Mouse (Mus musculus) cerebellum, adult 2 months (tissue): ENCODE data around the gene Mrpl51. TPM values are rescaled to one million over a fixed set of nuclear protein-coding genes. Genes with fewer than 3 reads are reported as not detected.
"Not testable (repeated sequence)": the region's sequence is repeated elsewhere in the genome, so short reads cannot be mapped to it uniquely, and the experiment has no call there.

Experiments
- DNase-seq, 2 experiments: peaks; one replicate each; pipeline ENCODE4 v3.0.0; 2021
- H3K27ac ChIP-seq: fragments of 200-500 bp; 2 replicates; pipeline ENCODE4 v1.5.1; 2012; ENCODE audit warnings: low read length, control low read depth, inconsistent platforms; ENCODE audit not compliant: insufficient read depth
- H3K27me3 ChIP-seq: fragments of 200-500 bp; 2 replicates; pipeline ENCODE4 v1.6.1; 2012; ENCODE audit warnings: inconsistent platforms, mild to moderate bottlenecking, low read length, moderate library complexity; ENCODE audit not compliant: control insufficient read depth, insufficient read depth
- H3K4me1 ChIP-seq: fragments of 200-500 bp; 2 replicates; pipeline ENCODE4 v1.6.1; 2011; ENCODE audit warnings: low read length; ENCODE audit not compliant: control insufficient read depth, insufficient read depth
- H3K4me3 ChIP-seq: fragments of 200-500 bp; replicated peaks from 2 replicates; pipeline ENCODE3; 2011; ENCODE audit warnings: mild to moderate bottlenecking, low read depth, low read length, control low read depth; ENCODE audit not compliant: insufficient read depth
- CTCF ChIP-seq: fragments of 200-500 bp; IDR thresholded peaks from 2 replicates; pipeline ENCODE4 v1.5.1; 2011; ENCODE audit warnings: low read depth, mild to moderate bottlenecking, control low read depth, low read length, moderate library complexity, borderline replicate concordance; ENCODE audit not compliant: insufficient read depth
- POLR2A ChIP-seq: fragments of 200-500 bp; IDR thresholded peaks from 2 replicates; pipeline ENCODE4 v1.6.1; 2011; ENCODE audit warnings: low read length, control low read depth, borderline replicate concordance; ENCODE audit not compliant: insufficient read depth
- WGBS: fragments of 180-500 bp; shearing (Covaris S2); methylation state at CpG from one replicate; pipeline ENCODE4 v1.1.7; 2018; 5-methylcytosine and 5-hydroxymethylcytosine counted together
- polyA plus RNA-seq: library from polyadenylated mRNA; depleted of rRNA; stranded (reverse); fragments of >200 nt; gene quantifications from 2 replicates; pipeline ENCODE4 v1.2.3, GENCODE M21; 2012

The Mrpl51 gene
- polyA plus RNA-seq, 1 experiment = 70.4 TPM

DNA sequence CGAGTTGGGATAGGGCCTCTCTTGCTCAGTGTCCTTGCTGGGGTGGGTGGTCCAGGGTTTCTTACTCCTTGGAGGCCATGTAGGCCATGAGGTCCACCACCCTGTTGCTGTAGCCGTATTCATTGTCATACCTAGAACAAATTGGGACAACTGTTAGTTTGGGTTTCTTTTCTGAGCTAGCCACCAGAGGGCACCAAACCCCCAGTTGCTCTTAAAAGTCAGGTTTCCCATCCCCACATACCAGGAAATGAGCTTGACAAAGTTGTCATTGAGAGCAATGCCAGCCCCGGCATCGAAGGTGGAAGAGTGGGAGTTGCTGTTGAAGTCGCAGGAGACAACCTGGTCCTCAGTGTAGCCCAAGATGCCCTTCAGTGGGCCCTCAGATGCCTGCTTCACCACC lies 29.6 kb upstream of the Mrpl51 start:
- H3K4me3 ChIP-seq, H3K27ac ChIP-seq, H3K27me3 ChIP-seq: not testable (repeated sequence)
- WGBS = under 1% methylated on average over 4 of the region's 5 CpGs
- peaks cover 14% of the 10 kb centered on the region for H3K4me1 ChIP-seq
- peak; percentile 55; the same call in 1 of the 2 replicates for TF ChIP-seq CTCF
- DNase-seq = peak; percentile 65 to 73

DNA sequence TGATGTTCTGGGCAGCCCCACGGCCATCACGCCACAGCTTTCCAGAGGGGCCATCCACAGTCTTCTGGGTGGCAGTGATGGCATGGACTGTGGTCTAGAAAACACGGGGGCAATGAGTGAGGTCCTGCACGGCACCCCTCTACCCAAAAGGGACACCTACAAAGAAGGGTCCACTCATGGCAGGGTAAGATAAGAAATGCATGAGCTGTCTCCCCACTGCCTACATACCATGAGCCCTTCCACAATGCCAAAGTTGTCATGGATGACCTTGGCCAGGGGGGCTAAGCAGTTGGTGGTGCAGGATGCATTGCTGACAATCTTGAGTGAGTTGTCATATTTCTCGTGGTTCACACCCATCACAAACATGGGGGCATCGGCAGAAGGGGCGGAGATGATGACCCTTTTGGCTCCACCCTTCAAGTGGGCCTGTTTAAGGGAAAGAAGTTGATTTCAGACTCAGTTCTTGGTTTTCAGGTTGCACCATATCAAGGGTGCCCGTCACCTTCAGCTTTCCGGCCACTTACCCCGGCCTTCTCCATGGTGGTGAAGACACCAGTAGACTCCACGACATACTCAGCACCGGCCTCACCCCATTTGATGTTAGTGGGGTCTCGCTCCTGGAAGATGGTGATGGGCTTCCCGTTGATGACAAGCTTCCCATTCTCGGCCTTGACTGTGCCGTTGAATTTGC lies 28.8 kb upstream of the Mrpl51 start:
- peaks cover 21% of the 10 kb centered on the region for H3K4me1 ChIP-seq
- H3K4me3 ChIP-seq, DNase-seq, H3K27ac ChIP-seq, H3K27me3 ChIP-seq: not testable (repeated sequence)
- WGBS = 52% methylated on average over 13 of the region's 16 CpGs

DNA sequence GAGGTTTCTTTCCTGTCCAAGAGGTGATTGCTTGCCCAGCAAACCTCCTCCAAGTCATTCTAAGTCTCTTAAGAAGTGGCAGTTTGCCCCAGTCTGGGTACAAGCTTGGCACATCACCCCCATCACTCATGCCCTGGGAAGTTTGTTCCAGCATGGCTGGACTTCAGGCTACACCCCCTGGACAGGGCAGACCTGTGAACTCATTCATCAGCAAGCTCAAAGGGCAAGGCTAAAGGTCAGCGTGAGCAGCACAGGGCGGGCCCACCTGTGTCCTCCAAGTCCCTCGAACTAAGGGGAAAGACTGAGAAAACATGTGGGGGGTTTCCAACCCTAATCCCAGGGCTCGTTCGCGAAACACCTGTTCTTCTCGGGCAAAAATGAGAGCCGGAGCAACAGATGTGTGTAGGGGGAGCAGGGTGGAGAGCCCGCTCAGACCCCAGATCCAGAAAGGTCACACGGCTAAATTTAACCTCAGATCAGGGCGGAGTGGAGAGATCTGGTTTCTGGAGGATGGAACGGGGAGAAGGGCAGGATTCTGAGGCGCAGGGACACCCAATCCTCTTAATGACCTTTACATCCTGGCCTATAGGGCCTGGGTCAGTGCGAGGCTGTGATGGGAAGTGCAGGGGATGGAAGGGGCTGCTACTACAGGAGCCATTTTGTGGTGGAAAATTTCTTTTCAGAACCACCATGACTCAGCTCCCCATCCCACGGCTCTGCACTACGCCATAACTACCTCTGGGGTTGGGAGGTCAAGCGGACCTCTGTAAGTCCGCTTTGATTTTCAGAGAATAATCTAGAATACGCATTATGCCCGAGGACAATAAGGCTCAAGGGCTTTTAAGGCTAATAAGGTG lies 27.6 kb upstream of the Mrpl51 start:
- Histone ChIP-seq H3K27me3 (no peaks in the 10 kb centered on the region), H3K4me3 (peak overlapping the region; percentile 83), H3K27ac (peak overlapping the region; percentile 86), H3K4me1 (peaks cover 21% of the 10 kb centered on the region)
- no peak for TF ChIP-seq POLR2A
- TF ChIP-seq CTCF = no peak
- peak; percentile 47 to 53 for DNase-seq
- 3% methylated on average over 20 of the region's 20 CpGs for WGBS

DNA sequence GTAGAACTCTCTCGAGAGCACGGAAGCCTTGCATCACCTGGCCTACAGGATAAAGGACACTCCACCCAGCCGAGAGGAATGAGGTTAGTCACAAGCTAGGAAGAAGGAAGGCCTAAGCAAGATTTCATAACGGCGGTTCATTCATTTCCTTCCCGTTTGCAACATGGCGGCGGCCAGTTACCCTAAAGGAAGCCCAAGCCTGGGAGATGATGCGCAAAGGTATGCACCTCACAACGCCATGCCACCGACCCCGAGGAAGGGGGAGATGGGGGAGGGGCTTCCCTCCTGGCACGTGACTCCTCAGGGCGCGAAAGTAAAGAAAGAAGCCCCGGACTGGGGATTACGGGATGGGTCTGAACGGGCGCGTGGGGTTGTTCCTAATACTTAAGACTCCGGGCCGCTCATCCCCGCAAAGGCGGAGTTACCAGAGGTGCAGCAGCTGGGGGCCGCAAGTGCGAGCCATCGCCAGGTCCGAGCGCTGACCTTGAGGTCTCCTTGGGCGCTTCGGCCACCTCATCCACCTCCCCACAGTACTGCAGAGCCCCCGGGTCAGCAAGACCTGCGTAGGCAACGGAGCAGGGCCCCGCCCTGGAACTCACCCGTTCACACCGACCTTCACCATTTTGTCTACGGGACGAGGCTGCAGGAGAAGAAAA lies 26.8 kb upstream of the Mrpl51 start:
- TF ChIP-seq CTCF = no peak
- TF ChIP-seq POLR2A = no peak
- Histone ChIP-seq H3K4me3 (peak overlapping the region; percentile 83), H3K4me1 (peaks cover 21% of the 10 kb centered on the region), H3K27me3 (no peaks in the 10 kb centered on the region), H3K27ac (peak overlapping the region; percentile 86)
- DNase-seq = peak in 1 of 2 experiments; percentile 69
- under 1% methylated on average over 39 of the region's 39 CpGs for WGBS

DNA sequence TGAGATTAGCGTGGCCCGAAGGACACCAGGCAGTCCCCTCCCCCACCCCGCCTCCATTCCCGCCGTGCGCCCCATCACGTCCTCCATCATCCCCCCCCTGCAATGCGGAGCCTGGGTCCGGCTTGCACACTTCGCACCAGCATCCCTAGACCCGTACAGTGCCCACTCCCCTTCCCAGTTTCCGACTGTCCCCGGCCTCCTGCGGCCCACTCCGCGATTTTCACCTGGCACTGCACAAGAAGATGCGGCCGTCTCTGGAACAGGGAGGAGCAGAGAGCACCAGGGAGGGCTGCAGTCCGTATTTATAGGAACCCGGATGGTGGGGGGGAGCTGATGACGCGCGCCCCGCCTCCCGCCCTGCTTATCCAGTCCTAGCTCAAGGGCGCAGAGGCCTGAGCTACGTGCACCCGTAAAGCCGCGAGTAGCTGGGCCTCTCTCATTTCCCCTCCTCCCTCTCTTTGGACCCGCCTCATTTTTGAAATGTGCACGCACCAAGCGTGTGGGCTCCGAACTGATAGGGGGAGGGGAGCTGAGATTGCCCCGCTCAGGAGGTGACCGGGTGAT lies 26.2 kb upstream of the Mrpl51 start:
- under 1% methylated on average over 36 of the region's 36 CpGs for WGBS
- H3K4me3 ChIP-seq = peak overlapping the region; percentile 83
- no peaks in the 10 kb centered on the region for H3K27me3 ChIP-seq
- TF ChIP-seq POLR2A (peak; percentile 100), CTCF (no peak)
- DNase-seq = peak; percentile 98
- peak overlapping the region; percentile 86 for H3K27ac ChIP-seq
- H3K4me1 ChIP-seq = peaks cover 20% of the 10 kb centered on the region

DNA sequence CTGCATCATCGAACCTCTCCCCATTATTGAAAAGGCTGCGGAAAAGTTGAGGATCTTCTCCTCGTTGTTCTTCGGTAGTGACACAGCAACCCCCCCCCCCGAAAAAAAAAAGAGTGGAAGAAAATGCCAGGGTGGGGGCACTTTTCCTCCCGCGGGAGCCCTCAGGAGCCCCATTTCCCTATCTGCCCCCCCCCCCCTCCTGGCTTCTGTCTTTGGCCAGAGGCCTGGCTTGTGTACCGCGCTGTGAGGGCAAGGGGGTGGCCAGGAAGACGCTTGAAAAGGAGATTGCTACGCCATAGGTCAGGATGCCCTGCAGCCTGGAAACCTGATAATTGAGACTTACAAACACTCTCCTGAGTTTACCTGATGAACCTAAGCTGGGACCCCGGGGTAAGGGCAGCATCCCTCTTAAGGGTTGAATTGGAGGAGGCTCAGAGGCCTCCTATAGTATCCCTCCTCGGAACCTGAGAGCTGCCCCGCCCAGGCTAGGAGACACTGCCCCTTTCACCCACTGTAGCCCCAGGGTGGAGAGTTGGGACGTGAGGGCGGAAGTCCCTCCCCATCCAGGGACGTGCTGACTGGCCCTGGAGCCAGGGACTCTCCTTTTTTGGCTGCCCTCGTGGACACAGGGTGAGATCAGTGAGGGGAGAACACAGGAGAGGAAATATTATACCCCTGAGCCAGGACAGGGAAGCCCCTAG lies 25.4 kb upstream of the Mrpl51 start, which contains the start of gene Gapdh:
Gene Gapdh (minus strand): TSS at position 417 of the 701 bp plus-strand sequence.
- Histone ChIP-seq H3K4me3 (peak within 1 kb of the TSS; percentile 83), H3K27me3 (no peaks in the 10 kb centered on the region), H3K4me1 (peaks cover 12% of the 10 kb centered on the region), H3K27ac (peak within 1 kb of the TSS; percentile 86)
- under 1% methylated on average over 18 of the region's 18 CpGs for WGBS
- no peak for TF ChIP-seq CTCF
- TF ChIP-seq POLR2A = peak; percentile 52; the same call in 1 of the 2 replicates
- DNase-seq = peak; percentile 87 to 88
